Mouse (Mus musculus): ENCODE measurements at regions not wholly inside any gene's neighbourhood (a gene's known extent, or its start where the extent isn't known, plus 50 kb on each side); places are given as distances from the start of the nearest gene placed in this dataset.

- no peak for TF ChIP-seq CTCF (IDR thresholded peaks at IDR 0.05; ENCODE audit: low read depth)
- no peak for TF ChIP-seq EP300 (optimal IDR thresholded peaks at IDR 0.05)
These were observed 114.3 kb upstream of the Tspan8 start for GRCm38 (mm10) chr10:115702358-115702757.

Data from stomach, postnatal 0 days (tissue).